Mouse (Mus musculus): ENCODE data around the gene Chmp5.
A peak's percentile ranks its signal among the peaks of the same experiment; 100 is the strongest.

The Chmp5 gene

GRCm38 (mm10) chr4:40946516-40947121 lies 1.6 kb upstream of the Chmp5 start:
- DNase-seq (ENCODE audit: low spot score in 2 of 2) = no peak

- no peak for DNase-seq (ENCODE audit: low spot score in 2 of 2)
Observed at GRCm38 (mm10) chr4:40947565-40948159, 545 bp upstream of the Chmp5 start.

- no peak for DNase-seq (ENCODE audit: low spot score in 2 of 2)
Observed at GRCm38 (mm10) chr4:40953521-40953920, 5.3 kb downstream of the Chmp5 start.

- no peak for DNase-seq (ENCODE audit: low spot score in 2 of 2)
Observed at GRCm38 (mm10) chr4:40955942-40956341, 7.7 kb downstream of the Chmp5 start.

- DNase-seq (ENCODE audit: low spot score in 2 of 2) = no peak
Observed at GRCm38 (mm10) chr4:40963536-40963935, 15.3 kb downstream of the Chmp5 start.

- DNase-seq (ENCODE audit: low spot score in 2 of 2) = no peak
Observed at GRCm38 (mm10) chr4:40969161-40969560, 21.0 kb downstream of the Chmp5 start.

GRCm38 (mm10) chr4:40969781-40970591 lies 21.8 kb downstream of the Chmp5 start:
- no peak for DNase-seq (ENCODE audit: low spot score in 2 of 2)

GRCm38 (mm10) chr4:40970592-40970841 lies 22.3 kb downstream of the Chmp5 start:
- DNase-seq (ENCODE audit: low spot score in 2 of 2) = no peak

GRCm38 (mm10) chr4:40970842-40971701 lies 22.9 kb downstream of the Chmp5 start, which contains the start of gene Nfx1:
Nfx1 (plus strand) TSS chr4:40970906.
- DNase-seq (ENCODE audit: low spot score in 2 of 2) = peak; percentile 98

- peak; percentile 42 to 53 for DNase-seq (ENCODE audit: low spot score in 2 of 2)
Observed at GRCm38 (mm10) chr4:40971744-40972143, 23.5 kb downstream of the Chmp5 start.

- DNase-seq (ENCODE audit: low spot score in 2 of 2) = no peak
Observed at GRCm38 (mm10) chr4:40974011-40974410, 25.8 kb downstream of the Chmp5 start.

- no peak for DNase-seq (ENCODE audit: low spot score in 2 of 2)
Observed at GRCm38 (mm10) chr4:40975678-40976077, 27.5 kb downstream of the Chmp5 start.

GRCm38 (mm10) chr4:40976651-40977050 lies 28.4 kb downstream of the Chmp5 start:
- no peak for DNase-seq (ENCODE audit: low spot score in 2 of 2)

GRCm38 (mm10) chr4:40979430-40979829 lies 31.2 kb downstream of the Chmp5 start:
- DNase-seq (ENCODE audit: low spot score in 2 of 2) = no peak

GRCm38 (mm10) chr4:40982486-40982885 lies 34.3 kb downstream of the Chmp5 start:
- no peak for DNase-seq (ENCODE audit: low spot score in 2 of 2)

GRCm38 (mm10) chr4:40983686-40984085 lies 35.5 kb downstream of the Chmp5 start:
- DNase-seq (ENCODE audit: low spot score in 2 of 2) = no peak

- DNase-seq (ENCODE audit: low spot score in 2 of 2) = no peak
Observed at GRCm38 (mm10) chr4:40989633-40990032, 41.4 kb downstream of the Chmp5 start.

GRCm38 (mm10) chr4:40996302-40996701 lies 48.1 kb downstream of the Chmp5 start:
- DNase-seq (ENCODE audit: low spot score in 2 of 2) = no peak

GRCm38 (mm10) chr4:40997916-40998315 lies 49.7 kb downstream of the Chmp5 start:
- DNase-seq (ENCODE audit: low spot score in 2 of 2) = no peak

- DNase-seq (ENCODE audit: low spot score in 2 of 2) = no peak
Observed at GRCm38 (mm10) chr4:41000271-41000670, 52.1 kb downstream of the Chmp5 start.

GRCm38 (mm10) chr4:41000842-41001639 lies 52.8 kb downstream of the Chmp5 start:
- DNase-seq (ENCODE audit: low spot score in 2 of 2) = no peak

All from right cerebral cortex, postnatal 10 days (tissue).